Comparison of ENCODE assay signal across 8 mouse cellular contexts in the genomic region with DNA sequence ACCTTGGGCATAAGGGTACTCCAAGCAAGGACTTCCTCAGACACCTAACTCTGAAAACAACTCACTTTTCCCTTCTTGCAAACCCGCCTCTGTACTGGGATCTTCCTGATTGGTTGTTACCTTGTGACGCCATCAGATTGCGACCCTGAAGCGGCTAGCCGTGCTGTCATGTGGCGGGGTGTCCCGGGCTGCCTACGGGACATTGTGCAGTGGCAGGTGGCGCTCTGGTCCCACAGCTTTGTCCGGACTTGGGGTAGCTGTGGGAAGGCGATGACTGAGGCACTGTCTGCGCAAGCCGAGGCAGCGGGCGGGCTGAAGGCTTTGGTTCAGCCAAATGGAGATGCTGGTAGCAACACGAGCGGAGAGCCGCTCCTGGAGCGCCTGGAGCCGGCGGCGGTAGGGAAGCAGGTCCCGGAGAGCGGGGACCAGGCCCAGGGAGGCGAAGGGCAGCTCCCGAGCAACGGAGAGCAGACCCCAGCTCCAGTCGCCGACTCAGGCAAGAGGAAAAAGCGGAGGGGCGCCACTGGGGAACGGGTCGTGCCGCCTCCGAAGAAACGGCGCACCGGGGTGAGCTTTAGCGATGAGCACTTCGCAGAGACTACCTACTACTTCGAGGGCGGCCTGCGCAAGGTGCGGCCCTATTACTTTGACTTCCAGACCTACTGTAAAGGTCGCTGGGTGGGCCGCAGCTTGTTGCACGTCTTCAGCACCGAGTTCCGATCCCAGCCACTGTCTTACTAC. TPM values are rescaled to one million over a fixed set of nuclear protein-coding genes. Genes with fewer than 3 reads are reported as not detected.
DNase-seq lines count a peak whose midpoint lies in the region; ATAC-seq lines count a peak whose summit lies in the region.

A gene (plus strand): TSS at position 135 of the 741 bp plus-strand sequence.

- H3K4me2 ChIP-seq in hindbrain, embryonic 12.5 days (replicated peaks), result peak within 1 kb of the TSS; percentile 73

- no peaks in the 10 kb centered on the region for H3K9me3 ChIP-seq in hindbrain, embryonic 12.5 days (replicated peaks)

- under 1% methylated on average over 49 of the region's 49 CpGs for WGBS in hindbrain, embryonic 12.5 days

- H3K9ac ChIP-seq in hindbrain, embryonic 12.5 days, result peak within 1 kb of the TSS; percentile 90

- H3K27ac ChIP-seq in hindbrain, embryonic 12.5 days, result peak within 1 kb of the TSS; percentile 94

- H3K36me3 ChIP-seq in hindbrain, embryonic 12.5 days, result peaks cover 28% of the 10 kb centered on the region

- peak; percentile 96 for DNase-seq in NIH3T3 (ENCODE audit: low read depth)
- DNase-seq in cerebellum, postnatal 10 days, result peak; percentile 96 to 97
- peak; percentile 81 to 92 for DNase-seq in frontal cortex, postnatal 10 days (ENCODE audit: low spot score in 2 of 2)
- DNase-seq in layer of hippocampus, postnatal 14 days (ENCODE audit: low spot score in 2 of 2), result peak; percentile 91 to 94
- peak; percentile 93 for DNase-seq in lung, postnatal 14 days
- DNase-seq in retina, adult 2 months (ENCODE audit: low read depth, low spot score), result peak; percentile 92
- DNase-seq in thymus, postnatal 36 days, result peak; percentile 88 to 90

- H3K27me3 ChIP-seq in hindbrain, embryonic 12.5 days, result no peaks in the 10 kb centered on the region

- H3K4me3 ChIP-seq in hindbrain, embryonic 12.5 days, result peak within 1 kb of the TSS; percentile 91

- H3K4me1 ChIP-seq in hindbrain, embryonic 12.5 days, result peaks cover 11% of the 10 kb centered on the region

- peak; percentile 98 for ATAC-seq in hindbrain, embryonic 12.5 days (ENCODE audit: low FRiP score)

RNA-seq across cellular contexts. Expression of the gene that starts here (rescaled TPM):
- 5.3 and 5.5 TPM in 2 replicates for polyA plus RNA-seq in hindbrain, embryonic 12.5 days (2016; fragmentation: Nextera tagmentation; extraction: Ambion mirVana)
- 1 to 10 TPM; 6.0 to 6.1 TPM for total RNA-seq in layer of hippocampus, postnatal 14 days (2021)

Comparison
In these comparisons a context has a peak if more than half of its experiments do, and no peak if none do; other contexts are left out.
1. Peak in every context shown above with its lines: DNase-seq, ATAC-seq, H3K4me3 ChIP-seq and H3K27ac ChIP-seq.